Mouse (Mus musculus): ENCODE measurements around the gene Olfr61. TPM values are rescaled to one million over a fixed set of nuclear protein-coding genes. Genes with fewer than 3 reads are reported as not detected.
"Not testable (repeated sequence)": the region's sequence is repeated elsewhere in the genome, so short reads cannot be mapped to it uniquely, and the experiment has no call there.

The Olfr61 gene
- not detected in 2 replicates for polyA plus RNA-seq (2014; fragmentation: Nextera tagmentation; extraction: Ambion mirVana)

DNA sequence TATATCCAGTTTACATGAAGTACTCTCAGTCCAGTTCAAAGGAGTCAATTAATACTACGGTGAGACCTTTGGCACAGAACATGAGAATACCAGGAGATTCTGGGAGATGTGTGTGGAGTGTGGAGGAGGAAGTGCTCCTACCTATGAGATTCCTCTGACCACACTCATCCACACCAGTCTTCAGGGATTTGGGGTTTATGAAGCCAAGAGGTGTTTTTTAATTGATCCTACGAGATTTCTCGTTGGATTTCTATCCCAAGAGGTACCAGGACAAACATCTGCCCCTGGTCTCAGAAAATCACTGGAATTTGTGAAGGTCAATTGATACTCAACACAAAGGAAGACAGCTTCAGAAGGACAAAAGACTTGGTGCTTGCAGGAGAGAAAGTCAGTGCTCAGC is at the start of gene Olfr61:
TSS of gene Olfr61 (plus strand) at position 301 of the 400 bp plus-strand sequence.
- H3K4me3 ChIP-seq (ENCODE audit: low read depth, low read length); H3K9ac ChIP-seq (ENCODE audit: low read length); DNase-seq (ENCODE audit: low spot score); H3K4me1 ChIP-seq (ENCODE audit: control insufficient read depth, insufficient read depth, low read length); H3K27me3 ChIP-seq (ENCODE audit: control insufficient read depth, insufficient read depth, low read length); ATAC-seq (ENCODE audit: insufficient read depth, low FRiP score, low TSS enrichment); H3K4me2 ChIP-seq (ENCODE audit: low read depth); H3K27ac ChIP-seq (ENCODE audit: low read depth, low read length); H3K9me3 ChIP-seq (ENCODE audit: control insufficient read depth, low read length); H3K36me3 ChIP-seq (ENCODE audit: control insufficient read depth, insufficient read depth, low read length): not testable (repeated sequence)
- WGBS = 90% methylated on average over 3 of the region's 3 CpGs

DNA sequence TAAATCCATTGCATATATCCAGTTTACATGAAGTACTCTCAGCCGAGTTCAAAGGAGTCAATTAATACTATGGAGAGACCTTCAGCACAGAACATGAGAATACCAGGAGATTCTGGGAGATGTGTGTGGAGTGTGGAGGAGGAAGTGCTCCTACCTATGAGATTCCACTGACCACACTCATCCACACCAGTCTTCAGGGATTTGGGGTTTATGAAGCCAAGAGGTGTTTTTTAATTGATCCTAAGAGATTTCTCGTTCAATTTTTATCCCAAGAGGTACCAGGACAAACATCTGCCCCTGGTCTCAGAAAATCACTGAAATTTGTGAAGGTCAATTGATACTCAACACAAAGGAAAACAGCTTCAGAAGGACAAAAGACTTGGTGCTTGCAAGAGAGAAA is 27.8 kb upstream of the Olfr61 start, which contains the start of gene Olfr46:
TSS of gene Olfr46 (plus strand) at position 301 of the 400 bp plus-strand sequence.
- 81% methylated on average over 2 of the region's 2 CpGs for WGBS

DNA sequence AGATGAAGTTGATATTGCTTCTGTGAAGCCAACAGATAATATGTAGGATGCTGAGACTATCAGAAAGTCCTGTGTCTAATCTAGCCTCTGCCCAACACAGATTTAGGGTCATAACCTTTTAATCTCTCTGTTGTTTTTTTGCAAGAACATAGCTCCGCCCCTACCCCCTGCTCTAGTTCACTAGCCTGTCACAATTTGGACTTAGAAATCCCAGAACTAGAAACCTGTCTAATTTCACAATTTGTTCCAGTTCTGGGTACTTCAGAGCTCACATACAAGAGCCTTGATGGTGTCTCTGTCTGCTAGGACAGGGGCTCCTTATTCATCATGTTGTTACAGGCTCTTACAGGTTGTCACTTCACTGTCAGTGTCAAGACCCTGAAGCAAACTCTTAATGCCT is 1.8 kb downstream of the Olfr61 start:
- Histone ChIP-seq H3K27me3 (ENCODE audit: control insufficient read depth, insufficient read depth, low read length) (no peaks in the 10 kb centered on the region), H3K27ac (ENCODE audit: low read depth, low read length) (no peak overlapping the region), H3K4me1 (ENCODE audit: control insufficient read depth, insufficient read depth, low read length) (no peaks in the 10 kb centered on the region), H3K4me2 (ENCODE audit: low read depth) (no peak overlapping the region), H3K9ac (ENCODE audit: low read length) (no peak overlapping the region), H3K4me3 (ENCODE audit: low read depth, low read length) (no peak overlapping the region), H3K36me3 (ENCODE audit: control insufficient read depth, insufficient read depth, low read length) (no peaks in the 10 kb centered on the region), H3K9me3 (ENCODE audit: control insufficient read depth, low read length) (no peaks in the 10 kb centered on the region)
- ATAC-seq (ENCODE audit: insufficient read depth, low FRiP score, low TSS enrichment) (no peak), DNase-seq (ENCODE audit: low spot score) (no peak)
- WGBS = 93% methylated on average over 1 of the region's 1 CpGs

More for the DNA sequence above, 27.8 kb upstream of the Olfr61 start, which contains the start of gene Olfr46:
- not testable (repeated sequence) for H3K4me3 ChIP-seq (ENCODE audit: low read depth, low read length); ATAC-seq (ENCODE audit: insufficient read depth, low FRiP score, low TSS enrichment); H3K27ac ChIP-seq (ENCODE audit: low read depth, low read length); H3K4me1 ChIP-seq (ENCODE audit: control insufficient read depth, insufficient read depth, low read length); H3K9ac ChIP-seq (ENCODE audit: low read length); H3K27me3 ChIP-seq (ENCODE audit: control insufficient read depth, insufficient read depth, low read length); H3K9me3 ChIP-seq (ENCODE audit: control insufficient read depth, low read length); H3K4me2 ChIP-seq (ENCODE audit: low read depth); H3K36me3 ChIP-seq (ENCODE audit: control insufficient read depth, insufficient read depth, low read length); DNase-seq (ENCODE audit: low spot score)

DNA sequence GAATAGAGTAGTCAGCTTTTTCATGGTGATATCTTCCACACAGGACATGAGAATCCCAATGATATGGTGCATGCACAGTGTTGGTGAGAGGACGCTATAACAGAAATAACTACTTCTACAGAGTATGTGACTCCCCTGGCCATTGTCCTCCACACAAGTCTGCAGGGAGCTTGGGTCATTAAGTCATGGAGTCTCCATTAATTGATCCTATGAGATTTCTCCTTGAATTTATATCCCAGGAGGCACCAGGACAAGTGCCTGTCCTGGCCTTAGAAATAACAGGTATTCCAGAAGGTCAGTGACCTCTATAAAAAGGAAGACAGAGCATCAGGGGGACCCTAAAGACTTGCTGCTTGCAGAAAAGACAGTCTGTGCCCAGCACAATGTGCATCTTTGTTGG is 17.4 kb downstream of the Olfr61 start, which contains the start of gene Olfr53:
TSS of gene Olfr53 (plus strand) at position 301 of the 400 bp plus-strand sequence.
- no peak within 1 kb of the TSS for H3K27ac ChIP-seq (ENCODE audit: low read depth, low read length)
- H3K4me3 ChIP-seq (ENCODE audit: low read depth, low read length) = no peak within 1 kb of the TSS
- ATAC-seq (ENCODE audit: insufficient read depth, low FRiP score, low TSS enrichment) (no peak), DNase-seq (ENCODE audit: low spot score) (no peak)
- no peaks in the 10 kb centered on the region for H3K4me1 ChIP-seq (ENCODE audit: control insufficient read depth, insufficient read depth, low read length)
- 86% methylated on average over 1 of the region's 1 CpGs for WGBS
- H3K4me2 ChIP-seq (ENCODE audit: low read depth) = no peak within 1 kb of the TSS
- H3K9ac ChIP-seq (ENCODE audit: low read length) = no peak within 1 kb of the TSS
- H3K36me3 ChIP-seq (ENCODE audit: control insufficient read depth, insufficient read depth, low read length) = no peaks in the 10 kb centered on the region
- no peaks in the 10 kb centered on the region for H3K27me3 ChIP-seq (ENCODE audit: control insufficient read depth, insufficient read depth, low read length)
- H3K9me3 ChIP-seq (ENCODE audit: control insufficient read depth, low read length) = no peaks in the 10 kb centered on the region

DNA sequence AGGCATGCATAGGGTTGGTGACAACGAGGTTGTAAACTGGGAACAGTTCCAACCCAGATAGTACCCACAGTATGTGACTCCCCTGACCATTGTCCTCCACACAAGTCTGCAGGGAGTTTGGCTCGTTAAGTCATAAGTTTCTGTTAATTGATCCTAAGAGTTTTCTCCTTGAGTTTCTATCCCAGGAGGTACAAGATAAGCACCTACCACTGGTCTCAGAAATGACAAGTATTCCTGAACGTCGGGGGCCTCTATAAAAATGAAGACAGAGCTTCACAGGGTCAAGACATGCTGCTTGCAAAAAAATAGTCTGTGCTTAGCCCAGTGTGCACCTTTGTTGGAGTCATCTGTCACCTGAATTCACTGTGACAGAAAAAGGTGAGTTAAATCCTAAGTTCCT is 30.9 kb downstream of the Olfr61 start, which contains the start of gene Olfr539:
TSS of gene Olfr539 (plus strand) at position 301 of the 400 bp plus-strand sequence.
- H3K9ac ChIP-seq (ENCODE audit: low read length) = no peak within 1 kb of the TSS
- 77% methylated on average over 4 of the region's 4 CpGs for WGBS
- H3K27ac ChIP-seq (ENCODE audit: low read depth, low read length) = no peak within 1 kb of the TSS
- no peaks in the 10 kb centered on the region for H3K27me3 ChIP-seq (ENCODE audit: control insufficient read depth, insufficient read depth, low read length)
- no peaks in the 10 kb centered on the region for H3K4me1 ChIP-seq (ENCODE audit: control insufficient read depth, insufficient read depth, low read length)
- no peak within 1 kb of the TSS for H3K4me3 ChIP-seq (ENCODE audit: low read depth, low read length)
- H3K36me3 ChIP-seq (ENCODE audit: control insufficient read depth, insufficient read depth, low read length) = no peaks in the 10 kb centered on the region
- no peak for DNase-seq (ENCODE audit: low spot score)
- H3K4me2 ChIP-seq (ENCODE audit: low read depth) = no peak within 1 kb of the TSS
- no peak for ATAC-seq (ENCODE audit: insufficient read depth, low FRiP score, low TSS enrichment)
- no peaks in the 10 kb centered on the region for H3K9me3 ChIP-seq (ENCODE audit: control insufficient read depth, low read length)

DNA sequence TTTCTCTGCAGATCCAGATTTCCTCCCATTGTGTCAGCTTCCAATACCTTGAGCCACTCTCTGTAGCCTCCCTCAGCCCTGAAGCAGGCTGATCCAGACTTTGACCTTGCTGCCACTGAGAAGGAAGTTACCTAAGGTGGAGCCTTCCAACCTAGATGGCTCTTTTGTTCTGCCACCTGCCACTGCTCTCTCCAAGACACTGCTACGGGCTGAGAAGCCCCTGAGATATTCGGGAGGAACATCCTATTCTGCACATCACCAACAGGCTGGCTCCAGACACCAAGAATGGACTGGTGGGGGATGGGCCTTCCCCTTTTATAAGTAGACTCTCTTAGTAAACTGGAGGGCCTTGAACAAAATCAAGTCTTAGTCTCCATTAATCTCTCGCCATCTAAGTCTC is 41.9 kb downstream of the Olfr61 start:
- H3K4me1 ChIP-seq (ENCODE audit: control insufficient read depth, insufficient read depth, low read length); H3K9me3 ChIP-seq (ENCODE audit: control insufficient read depth, low read length); H3K4me3 ChIP-seq (ENCODE audit: low read depth, low read length); H3K9ac ChIP-seq (ENCODE audit: low read length); H3K4me2 ChIP-seq (ENCODE audit: low read depth); H3K27me3 ChIP-seq (ENCODE audit: control insufficient read depth, insufficient read depth, low read length); ATAC-seq (ENCODE audit: insufficient read depth, low FRiP score, low TSS enrichment); H3K36me3 ChIP-seq (ENCODE audit: control insufficient read depth, insufficient read depth, low read length); H3K27ac ChIP-seq (ENCODE audit: low read depth, low read length); DNase-seq (ENCODE audit: low spot score): not testable (repeated sequence)
- 93% methylated on average over 3 of the region's 3 CpGs for WGBS

DNA sequence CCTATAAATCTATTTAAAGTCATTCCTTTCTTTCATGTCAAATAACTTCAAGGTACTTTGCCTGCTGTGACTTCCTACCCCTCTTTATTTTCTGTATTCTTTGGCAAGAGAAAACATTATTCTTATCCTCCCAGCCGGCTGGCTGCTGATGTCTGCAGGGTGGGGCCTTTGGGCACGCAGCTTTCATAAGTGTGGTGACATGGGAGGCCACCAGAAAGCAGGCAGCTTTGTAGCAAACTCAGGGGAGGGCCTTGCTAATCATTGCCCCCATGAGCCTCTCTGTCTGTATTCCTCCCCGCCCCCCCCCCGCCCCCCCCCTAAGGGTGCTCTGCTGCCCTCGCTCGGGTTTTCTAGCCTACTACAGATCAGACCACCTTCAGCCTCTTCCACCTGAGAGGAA is 47.1 kb downstream of the Olfr61 start:
- Histone ChIP-seq H3K9ac (ENCODE audit: low read length) (no peak overlapping the region), H3K9me3 (ENCODE audit: control insufficient read depth, low read length) (no peaks in the 10 kb centered on the region), H3K4me3 (ENCODE audit: low read depth, low read length) (no peak overlapping the region), H3K27ac (ENCODE audit: low read depth, low read length) (no peak overlapping the region), H3K4me2 (ENCODE audit: low read depth) (no peak overlapping the region), H3K27me3 (ENCODE audit: control insufficient read depth, insufficient read depth, low read length) (no peaks in the 10 kb centered on the region), H3K36me3 (ENCODE audit: control insufficient read depth, insufficient read depth, low read length) (no peaks in the 10 kb centered on the region), H3K4me1 (ENCODE audit: control insufficient read depth, insufficient read depth, low read length) (no peaks in the 10 kb centered on the region)
- 8% methylated on average over 3 of the region's 6 CpGs for WGBS
- ATAC-seq (ENCODE audit: insufficient read depth, low FRiP score, low TSS enrichment) (no peak), DNase-seq (ENCODE audit: low spot score) (no peak)

DNA sequence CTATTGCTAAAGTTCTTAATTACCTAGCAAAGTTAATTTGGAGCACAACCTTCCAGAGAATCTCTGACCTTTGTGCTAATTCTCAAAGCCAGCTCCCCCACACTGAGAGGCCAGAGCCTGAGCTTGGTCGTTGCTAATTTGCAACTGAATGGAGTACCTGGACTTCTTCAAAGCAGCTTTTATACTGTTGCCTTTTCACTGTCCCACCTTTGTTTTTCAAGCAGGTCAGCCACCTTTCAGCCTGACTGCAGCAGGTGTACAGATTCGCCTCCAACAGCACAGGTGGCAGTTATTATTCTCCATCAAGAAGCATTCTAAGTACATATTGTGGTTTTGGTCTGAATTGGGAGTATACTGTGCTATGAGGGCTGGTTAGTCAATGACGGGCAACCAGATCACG is 50.8 kb downstream of the Olfr61 start:
- DNase-seq (ENCODE audit: low spot score); ATAC-seq (ENCODE audit: insufficient read depth, low FRiP score, low TSS enrichment); H3K27me3 ChIP-seq (ENCODE audit: control insufficient read depth, insufficient read depth, low read length); H3K9ac ChIP-seq (ENCODE audit: low read length); H3K36me3 ChIP-seq (ENCODE audit: control insufficient read depth, insufficient read depth, low read length); H3K27ac ChIP-seq (ENCODE audit: low read depth, low read length); H3K4me3 ChIP-seq (ENCODE audit: low read depth, low read length); H3K4me2 ChIP-seq (ENCODE audit: low read depth); H3K4me1 ChIP-seq (ENCODE audit: control insufficient read depth, insufficient read depth, low read length); H3K9me3 ChIP-seq (ENCODE audit: control insufficient read depth, low read length): not testable (repeated sequence)
- 69% methylated on average over 4 of the region's 4 CpGs for WGBS

DNA sequence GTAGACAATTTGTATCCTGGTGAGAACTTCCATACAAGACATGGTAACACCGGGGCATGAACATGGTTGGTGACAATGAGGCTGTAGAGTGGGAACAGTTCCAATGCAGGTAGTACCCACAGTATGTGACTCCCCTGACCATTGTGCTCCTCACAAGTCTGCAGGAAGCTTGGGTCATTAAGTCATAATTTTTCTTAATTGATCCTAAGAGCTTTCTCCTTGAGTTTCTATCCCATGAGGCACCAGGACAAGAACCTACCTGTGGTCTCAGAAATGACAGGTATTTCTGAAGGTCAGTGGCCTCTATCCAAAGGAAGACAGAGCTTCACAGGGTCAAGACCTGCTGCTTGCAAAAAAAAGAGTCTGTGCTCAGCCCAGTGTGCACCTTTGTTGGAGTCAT is 52.9 kb downstream of the Olfr61 start, which contains the start of gene Olfr45:
TSS of gene Olfr45 (plus strand) at position 301 of the 400 bp plus-strand sequence.
- DNase-seq (ENCODE audit: low spot score) = no peak
- no peak within 1 kb of the TSS for H3K9ac ChIP-seq (ENCODE audit: low read length)
- no peaks in the 10 kb centered on the region for H3K27me3 ChIP-seq (ENCODE audit: control insufficient read depth, insufficient read depth, low read length)
- no peak within 1 kb of the TSS for H3K4me2 ChIP-seq (ENCODE audit: low read depth)
- H3K9me3 ChIP-seq (ENCODE audit: control insufficient read depth, low read length) = no peaks in the 10 kb centered on the region
- WGBS = 92% methylated on average over 1 of the region's 1 CpGs
- H3K4me1 ChIP-seq (ENCODE audit: control insufficient read depth, insufficient read depth, low read length) = no peaks in the 10 kb centered on the region
- H3K36me3 ChIP-seq (ENCODE audit: control insufficient read depth, insufficient read depth, low read length) = no peaks in the 10 kb centered on the region
- no peak within 1 kb of the TSS for H3K4me3 ChIP-seq (ENCODE audit: low read depth, low read length)
- no peak within 1 kb of the TSS for H3K27ac ChIP-seq (ENCODE audit: low read depth, low read length)
- no peak for ATAC-seq (ENCODE audit: insufficient read depth, low FRiP score, low TSS enrichment)
